Mouse (Mus musculus): Measurements from ENCODE around the gene 2010300C02Rik. TPM values are rescaled to one million over a fixed set of nuclear protein-coding genes. Genes with fewer than 3 reads are reported as not detected.

2010300C02Rik gene
- polyA plus RNA-seq, 1 experiment from 2014 or later = 0.27 TPM

Other genes starting within 250 kb of the 2010300C02Rik start
- 1.3 and 2.1 TPM in 2 replicates for gene Mgat4a, start 179.1 kb downstream of the 2010300C02Rik start, polyA plus RNA-seq (2016; fragmentation: Nextera tagmentation; extraction: Ambion mirVana)
- gene Tsga10, start 146.3 kb upstream of the 2010300C02Rik start, polyA plus RNA-seq (2016; fragmentation: Nextera tagmentation; extraction: Ambion mirVana) = 2.2 and 2.3 TPM in 2 replicates
- 6.8 and 8.0 TPM in 2 replicates for gene Lipt1, start 151.7 kb upstream of the 2010300C02Rik start, polyA plus RNA-seq (2016; fragmentation: Nextera tagmentation; extraction: Ambion mirVana)
- 18.7 and 22.3 TPM in 2 replicates for gene Mitd1, start 170.3 kb upstream of the 2010300C02Rik start, polyA plus RNA-seq (2016; fragmentation: Nextera tagmentation; extraction: Ambion mirVana)
- 216 and 221 TPM in 2 replicates for gene Mrpl30, start 170.4 kb upstream of the 2010300C02Rik start, polyA plus RNA-seq (2016; fragmentation: Nextera tagmentation; extraction: Ambion mirVana)
- gene Lyg2, start 196.4 kb upstream of the 2010300C02Rik start, polyA plus RNA-seq (2016; fragmentation: Nextera tagmentation; extraction: Ambion mirVana) = not detected in 2 replicates
- gene Lyg1, start 237.7 kb upstream of the 2010300C02Rik start, polyA plus RNA-seq (2016; fragmentation: Nextera tagmentation; extraction: Ambion mirVana) = not detected in 2 replicates

Data from liver, embryonic 12.5 days (tissue).